Mouse (Mus musculus) left cerebral cortex, postnatal 25 days (tissue): Measurements from ENCODE around the gene Agbl4. TPM values are rescaled to one million over a fixed set of nuclear protein-coding genes. Genes with fewer than 3 reads are reported as not detected.

Source experiments
- DNase-seq, 2 experiments: peaks; one replicate each; pipeline ENCODE4 v3.0.0; 2022; ENCODE audit warnings: low spot score in 2 of 2, mixed read lengths in 1 of 2
- intact Hi-C: fragments of 180-260 bp; cut with DNase I; formaldehyde crosslinking; loops from one replicate; pipeline ENCODE4 v1.15.1; 2025
- total RNA-seq, 2 experiments: library from RNA; stranded (reverse); gene quantifications; 2 replicates each; pipeline ENCODE4 v1.2.3; 2021

Gene Agbl4
- total RNA-seq, 2 experiments from 2014 or later: 21.2 to 22.6 TPM

DNA sequence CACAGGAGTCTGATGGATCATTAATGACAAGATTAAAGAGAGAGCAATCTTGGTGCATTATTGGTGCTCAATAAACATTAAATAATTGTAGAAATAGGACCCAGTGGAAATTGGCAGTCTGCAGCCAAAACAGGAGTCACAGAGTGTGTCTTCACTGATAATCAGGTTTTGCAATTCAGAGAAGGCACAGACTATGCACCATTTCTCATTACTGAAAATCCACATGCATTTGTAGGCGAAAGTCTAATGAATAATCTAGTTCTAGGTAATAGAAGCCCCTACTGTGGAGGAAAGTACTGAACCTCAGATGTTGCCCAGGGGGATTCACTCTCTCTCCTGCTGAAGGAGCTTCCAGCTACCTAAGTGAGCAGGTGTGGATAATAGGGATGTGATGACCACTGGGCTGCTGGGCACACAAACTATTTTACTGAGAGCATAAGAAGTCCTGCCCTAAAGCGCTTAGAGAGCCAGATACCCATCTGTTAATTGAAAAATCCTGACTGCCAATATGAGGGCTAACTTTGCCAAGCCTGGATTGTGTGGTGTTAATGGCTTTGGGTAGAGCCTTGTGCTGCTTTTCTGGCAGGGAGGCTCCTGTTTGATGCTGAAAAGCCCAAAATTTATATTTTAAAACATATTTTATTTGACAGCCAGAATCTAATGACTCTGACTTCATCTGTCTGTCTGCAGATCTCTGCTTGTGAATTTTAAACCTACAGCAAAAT, 482.4 kb downstream of the Agbl4 start:
- DNase-seq: no peak
- intact Hi-C loops: no loop called here

DNA sequence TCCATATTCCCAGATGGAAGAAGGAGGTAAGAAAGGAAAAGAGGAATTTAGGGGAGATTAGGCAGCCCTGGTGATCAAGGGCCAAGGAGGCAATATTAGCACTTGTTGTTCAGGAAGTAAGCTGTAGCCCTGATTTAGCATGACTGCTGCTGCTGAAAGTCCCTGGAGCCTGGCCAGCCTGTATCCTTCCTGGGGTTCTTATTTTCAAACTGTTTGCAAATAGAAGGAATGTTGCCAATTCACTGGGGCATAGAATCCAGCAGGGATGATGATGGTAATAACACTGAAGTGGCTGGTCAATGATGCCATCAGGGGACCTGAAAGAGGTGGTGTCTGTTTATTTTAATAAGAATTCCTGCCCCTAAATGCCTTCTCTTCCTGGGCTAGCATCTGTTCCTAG, 518.6 kb downstream of the Agbl4 start:
- DNase-seq: peak; percentile 33 to 60
- intact Hi-C loops: loop anchor here (1.0 to 5.0 kb wide), 3 partner anchors 85 to 391 kb away; no protein-coding TSS in a partner anchor

DNA sequence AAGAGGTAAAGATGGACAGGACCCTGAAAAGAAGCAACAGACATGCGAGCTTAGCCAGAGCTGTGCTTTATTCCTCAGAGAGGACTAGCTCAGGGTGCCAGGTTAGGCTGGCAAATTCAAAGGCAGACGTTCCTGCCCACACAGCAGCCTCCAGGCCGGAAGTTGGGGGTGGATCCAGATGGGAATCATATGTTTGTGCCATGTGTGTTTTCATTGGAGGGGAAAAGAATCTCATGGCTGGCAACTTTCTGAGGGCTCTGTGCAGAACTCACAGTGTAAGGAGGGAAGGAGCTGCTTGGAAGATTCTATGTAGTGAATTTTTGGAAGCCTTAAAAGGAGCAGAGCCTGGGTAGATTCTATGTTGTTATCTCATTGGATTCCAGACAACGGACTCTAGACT, 519.1 kb downstream of the Agbl4 start:
- intact Hi-C loops: loop anchor here (1.0 to 5.0 kb wide), 3 partner anchors 84 to 391 kb away; no protein-coding TSS in a partner anchor

DNA sequence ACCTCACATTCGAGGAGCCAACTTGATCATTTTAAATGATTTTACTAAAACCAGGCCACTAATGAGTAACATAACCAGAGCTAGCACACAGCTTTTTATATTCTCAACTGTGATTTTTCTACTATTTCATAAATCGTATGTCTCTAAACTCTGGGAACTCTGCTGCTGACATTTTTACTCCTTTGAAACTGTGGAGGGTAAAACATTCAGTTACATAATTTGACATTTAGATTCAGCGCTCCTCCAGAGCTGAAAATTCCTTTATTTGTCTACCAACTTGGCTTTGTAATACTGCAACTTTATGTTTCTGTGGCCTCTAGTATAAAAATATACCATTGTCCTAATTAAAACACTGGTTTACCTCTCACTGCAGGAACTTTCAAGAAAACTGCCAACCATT, 523.6 kb downstream of the Agbl4 start:
- DNase-seq: peak; percentile 6 to 45
- intact Hi-C loops: no loop called here

More for the DNA sequence above, 519.1 kb downstream of the Agbl4 start:
- DNase-seq: peak; percentile 72 to 96

DNA sequence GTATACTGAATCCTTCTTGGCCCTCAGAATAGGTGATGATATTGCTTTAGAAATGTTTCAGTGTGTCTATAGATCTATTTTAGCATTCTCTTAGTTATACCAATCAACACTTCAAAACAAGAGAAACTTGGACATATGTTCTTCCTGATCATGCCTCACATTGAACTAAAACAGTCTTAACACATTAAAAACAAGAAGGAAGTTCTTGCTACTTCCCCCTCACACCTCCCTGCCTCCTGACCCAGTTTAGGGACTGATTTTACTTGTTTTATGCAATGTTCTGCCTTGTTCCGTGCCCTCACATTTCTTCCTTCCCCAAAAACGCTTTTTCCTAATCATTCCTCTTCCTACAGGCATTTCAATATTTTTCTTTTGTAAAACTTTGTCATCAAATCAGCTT, 604.2 kb downstream of the Agbl4 start:
- peak in 1 of 2 experiments; percentile 79 for DNase-seq
- intact Hi-C loops: loop anchor here (2.0 kb wide), 1 partner anchor 85 kb away; no protein-coding TSS in a partner anchor

DNA sequence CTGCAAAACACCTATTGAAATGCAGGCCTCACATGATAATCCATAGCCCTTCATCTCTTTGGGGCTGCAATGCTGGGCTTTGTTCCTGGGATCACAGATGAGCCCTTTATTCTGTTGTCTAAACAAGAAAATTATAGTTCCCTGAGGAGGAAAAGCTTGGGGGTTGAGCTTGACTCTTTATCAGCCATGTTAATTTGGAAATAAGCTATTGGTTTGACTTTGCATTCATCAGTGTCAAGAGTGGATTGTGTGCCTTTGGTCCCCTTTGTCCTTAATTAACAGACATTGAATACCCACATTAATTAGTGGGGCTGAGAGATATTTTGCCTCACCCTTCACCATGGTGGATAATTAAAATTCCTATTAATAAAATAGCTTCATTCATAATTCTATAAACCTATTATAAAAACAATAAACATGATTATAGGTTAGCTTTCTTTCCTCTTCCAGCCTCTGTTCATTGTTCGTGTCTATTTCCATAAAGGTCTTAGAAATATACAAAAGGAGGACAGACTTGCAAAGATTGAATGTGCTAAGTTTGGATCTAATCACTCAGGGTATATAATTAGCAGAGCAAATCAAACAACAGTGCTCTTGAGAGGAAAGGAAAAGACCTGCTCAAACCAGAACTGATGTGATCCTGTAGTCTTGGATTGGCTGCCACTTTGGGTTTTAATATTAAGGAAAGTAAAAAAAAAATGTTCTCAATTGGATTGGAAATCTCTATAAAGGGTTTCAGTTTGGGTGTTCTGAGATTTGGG, 607.4 kb downstream of the Agbl4 start:
- no peak for DNase-seq
- intact Hi-C loops: no loop called here

DNA sequence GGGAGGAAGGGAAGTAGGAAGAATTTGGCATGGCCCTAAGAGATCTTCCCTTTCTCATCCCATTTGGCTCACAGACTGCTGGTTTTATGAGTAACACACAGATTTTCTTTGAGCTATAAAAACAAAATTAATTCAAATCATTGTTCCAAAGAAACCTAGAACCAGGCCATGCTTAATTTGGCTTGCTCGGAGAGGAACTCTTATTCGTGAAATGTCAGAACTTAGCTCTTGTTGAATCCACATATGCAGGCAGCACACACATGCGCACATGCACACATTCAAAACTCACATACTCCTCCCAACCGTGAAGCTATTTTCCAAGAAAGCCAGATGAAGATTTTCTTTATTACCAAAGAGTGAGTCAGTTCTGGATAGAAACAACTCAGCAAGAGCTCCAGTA, 621.9 kb downstream of the Agbl4 start:
- intact Hi-C loops: loop anchor here (1.0 to 10.0 kb wide), 5 partner anchors 47 to 308 kb away; no protein-coding TSS in a partner anchor
- DNase-seq: peak; percentile 26 to 94

DNA sequence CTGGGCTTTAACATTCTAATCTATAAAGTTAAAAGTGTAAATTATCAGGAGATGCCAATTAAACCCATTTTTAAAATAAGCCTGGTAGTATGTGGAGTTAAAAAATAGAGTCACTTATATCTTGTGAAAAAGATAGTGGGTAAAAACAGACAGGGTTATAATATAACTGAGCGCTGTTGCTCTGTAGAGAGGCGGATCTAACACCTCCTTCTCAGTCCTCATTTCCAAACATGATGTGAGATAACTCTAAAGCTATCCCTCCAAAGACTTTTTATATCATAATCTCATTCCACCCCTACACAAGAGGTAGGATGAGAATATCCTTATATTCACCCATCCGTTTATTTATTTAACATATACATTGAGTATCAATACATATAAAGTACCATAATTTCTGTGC, 669.9 kb downstream of the Agbl4 start:
- peak in 1 of 2 experiments; percentile 61 for DNase-seq
- intact Hi-C loops: loop anchor here (2.0 to 5.0 kb wide), 2 partner anchors 49 to 70 kb away; no protein-coding TSS in a partner anchor

DNA sequence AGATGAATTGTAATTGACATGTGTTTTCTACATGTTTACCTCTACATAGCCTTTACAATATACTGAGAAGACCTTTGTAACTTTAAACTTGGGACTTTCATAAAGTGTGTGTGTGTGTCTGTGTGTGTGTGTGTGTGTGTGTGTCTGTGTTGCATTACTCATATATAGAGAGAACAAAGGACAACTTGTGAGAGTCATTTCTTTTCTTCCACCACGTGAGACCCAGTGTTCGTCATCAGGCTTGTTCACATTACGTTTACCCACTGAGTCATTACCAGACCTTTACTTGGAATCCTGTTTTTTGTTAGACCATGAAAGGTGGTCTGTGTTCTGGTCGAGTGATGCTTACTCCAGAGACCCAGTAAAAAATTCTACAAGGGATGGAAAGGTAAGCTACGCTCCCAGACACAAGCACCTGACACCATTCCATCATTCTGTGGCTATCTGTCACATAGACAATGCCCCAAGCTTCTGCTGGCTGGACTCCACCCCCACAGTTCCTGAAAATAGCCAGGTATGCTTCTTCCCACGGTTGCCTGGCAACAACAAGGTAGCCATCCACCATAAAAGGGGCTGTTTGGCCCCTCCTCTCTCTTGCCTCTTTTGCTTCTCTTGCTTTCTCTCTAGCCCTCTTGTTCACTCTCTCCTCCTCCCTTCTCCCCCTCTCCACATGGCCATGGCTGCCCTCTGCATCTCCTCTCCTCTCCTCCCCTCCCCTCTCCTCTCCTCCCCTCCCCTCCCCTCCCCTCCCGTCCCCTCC, 676.5 kb downstream of the Agbl4 start:
- peak in 1 of 2 experiments; percentile 42 for DNase-seq

DNA sequence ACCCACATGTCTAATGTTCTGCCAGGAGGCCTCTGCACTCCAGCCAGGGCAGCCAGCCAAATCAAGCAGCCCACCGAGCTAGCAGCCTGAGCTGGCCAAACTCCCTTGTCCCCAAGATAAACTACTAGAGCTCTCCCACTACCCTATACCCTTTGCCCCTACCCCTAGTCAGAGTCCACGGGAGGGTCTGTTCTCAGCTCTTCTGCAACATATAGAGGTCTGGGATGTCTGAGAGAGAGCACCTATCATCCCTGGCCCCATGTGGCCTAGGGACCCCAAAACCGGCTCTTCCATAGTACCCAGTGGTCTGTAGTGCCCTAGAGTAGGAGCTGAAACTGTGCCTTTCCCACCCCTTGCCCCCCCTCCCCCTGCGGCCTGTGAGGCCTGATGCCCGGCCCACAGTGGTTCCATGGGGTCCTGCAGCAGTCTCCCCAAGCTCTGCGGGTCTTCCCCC, 677.3 kb downstream of the Agbl4 start:
- intact Hi-C loops: loop anchor here (5.0 kb wide), 1 partner anchor 233 kb away; no protein-coding TSS in a partner anchor
- no peak for DNase-seq

More for the DNA sequence above, 676.5 kb downstream of the Agbl4 start:
- intact Hi-C loops: loop anchor here (5.0 kb wide), 1 partner anchor 233 kb away; no protein-coding TSS in a partner anchor

DNA sequence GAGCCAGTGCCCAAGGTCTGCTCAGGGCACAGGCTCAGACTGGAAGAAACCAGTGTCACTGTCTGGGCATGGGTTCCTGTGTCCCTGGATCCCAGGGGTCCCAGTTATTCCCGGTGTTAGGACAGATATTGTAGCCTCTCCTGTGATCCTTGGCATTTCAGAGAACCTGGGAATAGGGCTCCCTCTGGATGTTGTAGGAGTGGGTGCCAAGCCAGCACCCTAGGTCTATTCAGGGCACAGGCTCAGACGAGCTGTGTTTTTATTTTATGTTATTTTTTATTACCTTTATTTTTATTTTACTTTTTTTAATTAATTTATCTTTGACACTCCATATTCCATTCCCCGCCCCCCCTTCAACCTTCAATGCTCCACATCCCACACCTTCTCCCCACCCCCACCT, 680.3 kb downstream of the Agbl4 start:
- no peak for DNase-seq
- intact Hi-C loops: no loop called here

DNA sequence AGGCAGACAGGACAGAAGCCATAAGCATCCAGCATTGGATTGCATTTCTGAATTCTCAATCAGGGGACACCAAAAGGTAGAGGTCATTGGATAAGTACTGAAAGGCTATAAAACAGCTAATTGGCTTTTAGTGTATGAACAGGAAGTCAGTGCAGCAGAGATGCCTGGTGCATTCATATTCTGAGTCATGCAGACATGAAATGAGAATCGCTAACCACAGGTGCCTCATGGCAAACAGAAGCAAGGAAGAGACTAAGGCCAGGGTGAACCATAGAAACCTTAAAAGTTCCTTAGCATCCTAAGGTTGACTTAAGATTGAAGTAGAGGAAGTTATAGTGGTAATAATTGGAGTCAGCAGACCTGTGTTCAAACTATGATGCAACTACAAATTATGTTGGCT, 687.9 kb downstream of the Agbl4 start:
- DNase-seq: no peak
- intact Hi-C loops: no loop called here

DNA sequence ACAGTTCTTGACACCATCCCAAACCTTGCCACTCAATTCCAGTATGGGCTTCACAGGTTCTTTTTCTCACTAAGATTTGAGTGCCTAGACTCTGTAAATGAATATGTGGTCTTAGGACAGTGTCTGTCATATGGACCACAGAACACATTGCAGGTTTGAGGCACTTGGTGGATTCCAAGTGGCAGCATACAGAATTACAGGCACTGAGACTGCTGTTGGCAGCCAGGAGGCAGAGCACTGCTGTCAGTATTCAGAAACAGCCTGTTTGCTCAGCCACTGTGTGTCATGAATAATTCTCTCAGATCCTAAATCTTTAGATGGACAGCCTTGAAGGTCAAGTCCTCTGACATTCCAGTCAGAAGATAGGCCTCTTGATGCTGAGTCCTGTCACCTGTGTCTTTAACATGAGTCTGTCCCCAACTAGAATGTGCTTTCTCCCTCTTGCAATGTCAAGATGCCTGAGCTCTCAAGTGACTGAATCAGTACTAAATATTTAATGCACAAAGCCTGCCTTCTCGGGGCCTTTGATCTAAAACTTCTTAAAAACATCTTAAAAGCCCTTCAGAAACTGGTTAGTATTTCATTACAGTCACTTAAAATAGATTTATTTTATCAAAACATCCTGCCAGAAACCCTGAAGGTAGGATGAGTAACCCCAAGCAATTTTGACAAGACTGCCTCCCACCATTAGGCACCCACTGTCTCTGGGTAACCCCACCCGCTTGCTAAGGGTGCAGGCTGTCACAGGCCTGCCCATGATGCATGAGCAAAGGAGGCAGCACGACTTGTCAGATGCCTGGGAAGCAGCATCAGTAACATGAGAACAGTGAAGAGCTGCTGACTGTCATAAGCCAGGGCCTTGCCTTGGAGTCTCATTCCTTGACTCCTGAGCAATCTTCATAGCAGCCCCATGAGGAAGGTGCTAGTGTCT, 739.0 kb downstream of the Agbl4 start:
- peak in 1 of 2 experiments; percentile 2 for DNase-seq
- intact Hi-C loops: no loop called here

DNA sequence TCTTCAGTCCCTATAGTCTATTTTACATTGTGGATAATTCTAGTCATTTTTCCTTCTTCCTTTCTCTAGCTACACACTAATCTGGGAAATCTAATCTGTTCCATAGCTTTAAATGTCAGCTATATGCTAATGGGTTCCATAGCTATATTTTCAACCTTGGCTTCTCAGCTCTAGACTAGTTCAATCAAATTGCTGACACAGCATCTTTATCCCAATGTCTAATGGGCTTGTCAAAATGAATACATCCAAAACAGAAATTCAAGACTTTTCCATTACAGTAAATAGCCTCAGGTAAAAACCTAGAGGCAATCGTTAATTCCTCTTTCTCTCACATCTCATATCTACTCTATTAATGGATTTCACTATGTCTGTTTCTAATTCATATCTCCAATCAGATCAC, 750.3 kb downstream of the Agbl4 start:
- DNase-seq: no peak
- intact Hi-C loops: no loop called here

DNA sequence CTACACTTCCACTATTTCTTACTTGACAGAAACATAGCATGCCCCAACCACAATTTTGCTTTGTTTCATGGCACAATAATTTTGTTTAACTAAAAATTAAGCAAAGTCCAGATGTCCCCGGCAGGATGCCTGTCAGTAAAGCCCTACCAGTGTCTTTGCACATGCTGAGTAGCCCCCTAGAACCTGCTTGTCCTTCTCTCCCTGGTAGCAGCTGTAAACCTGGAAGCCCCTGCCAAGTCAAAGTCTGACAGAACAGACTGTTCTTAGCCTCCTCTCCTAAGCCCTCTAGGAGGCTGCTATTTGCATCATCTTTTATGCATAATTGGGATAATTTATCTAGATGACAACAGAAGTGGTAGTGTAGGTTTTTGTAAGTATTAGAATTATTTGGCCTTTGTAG, 758.4 kb downstream of the Agbl4 start:
- intact Hi-C loops: no loop called here
- DNase-seq: no peak

DNA sequence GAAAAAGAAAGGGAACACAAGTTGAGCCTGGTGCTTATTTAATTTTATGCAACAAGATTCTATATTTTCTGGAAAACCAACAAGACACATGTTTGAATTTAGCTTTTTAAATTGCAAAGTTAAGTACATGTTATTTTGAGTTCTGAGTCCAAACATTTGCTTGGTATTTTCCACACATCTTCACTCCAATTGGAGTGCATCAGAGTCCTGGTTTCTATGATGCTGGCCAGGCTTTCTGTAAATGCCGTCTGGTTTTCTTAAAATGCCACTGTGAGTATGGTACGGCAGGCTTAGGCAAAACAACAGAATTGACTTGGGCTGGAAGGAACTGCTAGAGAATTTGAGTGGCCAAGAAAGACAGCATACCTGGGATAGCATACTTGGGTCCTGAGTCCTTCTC, 784.0 kb downstream of the Agbl4 start:
- intact Hi-C loops: no loop called here
- peak in 1 of 2 experiments; percentile 66 for DNase-seq

DNA sequence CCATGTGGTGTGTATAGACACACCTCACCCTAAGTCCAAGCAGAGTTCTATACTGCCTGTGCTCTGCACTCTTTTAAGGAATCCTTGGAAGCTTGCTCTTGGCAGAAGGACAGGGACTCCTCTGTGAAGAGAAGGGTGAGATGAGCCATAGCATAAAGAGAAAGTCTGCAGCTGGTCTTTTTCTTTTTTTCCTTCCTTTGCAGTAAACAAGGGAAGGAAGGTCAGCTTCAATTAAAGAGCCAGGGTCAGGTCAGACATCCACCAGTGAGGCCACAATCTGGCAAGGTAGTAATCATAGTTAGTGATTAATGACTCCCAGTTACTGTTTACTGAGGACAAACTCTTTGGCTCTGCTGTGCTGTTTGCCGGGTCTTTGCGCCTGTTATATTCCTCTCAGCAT, 802.6 kb downstream of the Agbl4 start:
- intact Hi-C loops: no loop called here
- DNase-seq: no peak

DNA sequence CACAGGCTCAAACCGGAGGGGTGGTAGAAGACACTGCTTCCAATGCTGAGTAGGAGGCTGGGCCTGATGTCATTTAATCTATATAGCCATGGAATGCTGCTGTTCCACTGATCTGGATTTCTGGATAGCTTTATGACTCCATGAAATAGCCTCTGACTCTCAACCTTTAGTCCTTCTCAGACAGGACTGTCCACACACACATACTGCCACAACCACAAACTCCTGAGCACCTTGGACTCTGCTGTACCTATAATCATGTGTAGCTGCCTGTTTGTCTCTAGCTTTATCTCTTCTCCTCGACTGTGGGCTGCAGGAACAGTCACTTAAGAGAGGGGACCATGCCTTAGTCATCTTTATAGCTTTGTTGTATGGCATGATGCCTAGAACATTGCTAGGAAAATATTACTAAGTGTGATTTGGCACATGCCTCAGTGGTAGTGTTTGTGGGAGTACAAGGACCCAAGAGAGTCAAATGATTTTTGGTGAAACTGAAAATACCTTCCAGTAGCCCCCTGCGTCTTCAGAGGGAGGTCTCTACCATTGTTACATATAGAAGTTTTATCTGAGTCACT, 817.8 kb downstream of the Agbl4 start:
- DNase-seq: peak; percentile 20 to 66
- intact Hi-C loops: loop anchor here (10.0 kb wide), 1 partner anchor 200 kb away; no protein-coding TSS in a partner anchor
